Mouse (Mus musculus) erythroid progenitor cell, adult 5-6 weeks (primary cell): ENCODE measurements around the gene Bfsp1. TPM values are rescaled to one million over a fixed set of nuclear protein-coding genes. Genes with fewer than 3 reads are reported as not detected.

Experiments used
- ATAC-seq: replicated peaks from 2 replicates; pipeline ENCODE4 v1.8.0; 2016; ENCODE audit warnings: moderate number of reproducible peaks, mild to moderate bottlenecking, moderate TSS enrichment, inconsistent platforms; ENCODE audit not compliant: poor library complexity, low FRiP score, severe bottlenecking
- total RNA-seq, 2 experiments: library from RNA; stranded (forward) in 1 of 2; stranded (reverse) in 1 of 2; fragments of 150-400 nt in 1 of 2; fragments of 186-747, 209-891 nt in 1 of 2; gene quantifications; 2 replicates each; pipeline versions ENCODE4 v1.2.3 to v1.2.4; 2015 to 2017; ENCODE audit warnings: low replicate concordance in 2 of 2

Bfsp1 gene
- total RNA-seq, 2 experiments from 2014 or later: not detected

DNA sequence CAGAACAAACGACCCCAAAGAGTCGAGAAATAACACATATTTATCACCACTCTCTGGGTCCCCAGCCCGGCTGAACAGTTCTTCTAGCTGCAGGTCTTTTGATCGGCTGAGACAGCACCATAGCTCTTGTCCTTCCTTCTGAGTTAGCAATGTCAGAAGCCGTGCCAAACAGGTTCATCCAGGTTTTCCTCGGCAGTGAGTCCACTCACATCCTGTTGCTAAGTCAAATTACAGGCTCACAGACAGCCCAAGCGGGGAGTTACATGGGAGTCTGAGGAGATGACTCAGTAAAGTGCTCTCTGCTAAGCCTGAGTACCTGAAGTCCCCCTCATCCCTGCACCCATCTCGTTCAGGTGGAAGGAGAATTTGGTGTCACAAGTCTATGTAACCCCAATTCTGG is 1.6 kb upstream of the Bfsp1 start:
- no peak for ATAC-seq

- no peak for ATAC-seq
These were observed 3.8 kb downstream of the Bfsp1 start for GRCm38 (mm10) chr2:143859166-143859565.

- no peak for ATAC-seq
These were observed 9.5 kb downstream of the Bfsp1 start for GRCm38 (mm10) chr2:143853447-143853846.

GRCm38 (mm10) chr2:143852295-143853275 is 10.4 kb downstream of the Bfsp1 start:
- no peak for ATAC-seq

DNA sequence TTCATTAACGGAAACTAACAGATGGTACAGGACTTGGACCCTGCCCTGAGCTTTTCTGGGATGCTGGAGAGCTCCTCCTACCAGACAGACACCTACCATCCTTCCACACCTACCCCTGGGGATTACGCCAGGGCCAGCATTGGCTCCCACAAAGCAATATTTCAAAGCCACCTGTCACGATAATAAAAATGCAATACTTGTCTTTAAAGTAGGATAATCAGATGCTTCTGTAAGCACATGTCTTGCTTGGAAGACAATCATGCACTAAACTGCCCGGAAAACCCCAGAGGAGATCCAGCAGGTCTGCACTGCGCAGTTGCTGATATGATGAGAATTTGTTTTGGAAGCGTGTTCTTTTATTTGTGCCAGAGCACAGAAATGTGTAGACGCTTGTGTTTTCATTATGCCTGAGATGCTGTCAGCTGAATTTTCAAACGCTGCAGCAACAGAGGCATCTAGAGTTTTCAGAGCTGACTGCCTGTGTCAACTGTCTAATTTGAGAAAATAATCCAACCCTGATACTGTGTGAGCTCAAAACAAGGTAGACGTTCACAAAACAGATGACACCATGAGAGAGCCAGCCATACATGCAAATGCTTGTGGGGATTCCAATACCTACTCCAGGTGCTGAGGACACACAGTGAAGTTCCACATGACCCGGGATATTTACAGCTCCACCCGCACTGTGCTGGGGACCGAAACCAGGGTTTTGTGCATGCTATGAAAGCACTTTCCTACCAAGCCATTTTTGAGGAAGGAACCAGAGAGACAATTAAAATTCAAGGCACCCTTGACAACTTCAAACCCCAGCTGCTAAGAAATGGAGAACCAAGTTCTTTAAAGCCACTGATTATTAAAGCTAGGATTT is 11.4 kb downstream of the Bfsp1 start:
- ATAC-seq: no peak

GRCm38 (mm10) chr2:143847291-143847690 is 15.7 kb downstream of the Bfsp1 start:
- ATAC-seq: no peak

GRCm38 (mm10) chr2:143846799-143847198 is 16.2 kb downstream of the Bfsp1 start:
- ATAC-seq: no peak

DNA sequence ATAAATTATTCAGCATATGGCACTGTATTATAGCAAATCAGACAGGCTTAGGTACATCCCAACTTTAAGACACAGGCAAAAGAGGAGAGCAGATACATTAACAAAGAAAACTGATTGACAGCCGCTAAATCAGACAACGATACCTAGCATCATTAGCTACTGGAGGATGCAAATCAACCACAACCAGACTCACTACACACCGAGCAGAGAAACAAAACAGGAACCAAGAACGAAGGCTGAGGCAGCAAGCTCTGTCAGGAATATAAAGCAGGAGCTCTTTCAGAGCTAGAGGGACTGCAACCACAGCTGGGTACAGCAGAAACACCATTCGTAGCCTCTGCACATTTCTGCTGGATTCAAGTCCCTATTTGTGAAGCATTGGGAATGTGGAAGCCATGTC is 18.2 kb downstream of the Bfsp1 start:
- ATAC-seq: no peak

GRCm38 (mm10) chr2:143841536-143841935 is 21.4 kb downstream of the Bfsp1 start:
- no peak for ATAC-seq

DNA sequence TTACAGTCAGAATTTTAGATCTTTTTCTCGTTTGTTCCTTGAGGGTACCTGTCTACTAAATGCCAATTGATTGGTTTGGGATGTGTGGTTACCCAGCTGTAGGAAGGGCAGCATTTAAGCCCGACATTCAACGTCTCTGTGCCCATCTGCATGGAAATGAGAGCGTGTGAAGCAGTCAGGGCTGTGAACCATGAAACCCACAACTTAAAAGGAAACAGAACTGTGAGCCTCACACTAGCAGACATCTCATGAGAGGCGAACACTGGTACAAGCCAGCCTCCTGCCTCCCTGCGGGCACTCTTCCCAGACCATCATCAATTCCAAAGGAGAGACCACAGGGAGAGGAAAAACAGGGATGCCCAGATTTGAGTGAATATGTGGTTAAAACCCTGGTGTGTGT is 22.1 kb downstream of the Bfsp1 start:
- ATAC-seq: no peak

GRCm38 (mm10) chr2:143839458-143839857 is 23.5 kb downstream of the Bfsp1 start:
- ATAC-seq: no peak

GRCm38 (mm10) chr2:143838698-143839097 is 24.3 kb downstream of the Bfsp1 start:
- no peak for ATAC-seq

GRCm38 (mm10) chr2:143837291-143837701 is 25.7 kb downstream of the Bfsp1 start:
- ATAC-seq: peak; percentile 55

DNA sequence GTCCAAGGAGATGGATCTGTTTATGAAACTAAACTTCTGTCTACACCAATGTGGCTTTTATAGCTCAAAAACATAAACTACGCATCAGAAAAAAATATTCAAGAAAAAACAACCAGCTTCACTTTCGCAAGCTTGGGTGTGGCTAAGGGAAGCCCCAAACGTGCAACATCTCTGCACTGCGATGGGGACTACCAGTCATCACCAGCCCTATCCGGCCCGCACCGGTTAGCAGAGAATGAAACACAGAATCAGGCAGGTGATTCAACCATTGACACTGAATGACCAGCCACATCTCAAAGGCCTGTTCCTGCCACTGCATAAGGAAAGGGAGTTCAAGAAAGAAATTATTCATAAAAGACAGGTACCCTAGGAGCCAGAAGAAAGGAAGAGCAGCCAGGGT is 27.2 kb downstream of the Bfsp1 start:
- ATAC-seq: no peak

DNA sequence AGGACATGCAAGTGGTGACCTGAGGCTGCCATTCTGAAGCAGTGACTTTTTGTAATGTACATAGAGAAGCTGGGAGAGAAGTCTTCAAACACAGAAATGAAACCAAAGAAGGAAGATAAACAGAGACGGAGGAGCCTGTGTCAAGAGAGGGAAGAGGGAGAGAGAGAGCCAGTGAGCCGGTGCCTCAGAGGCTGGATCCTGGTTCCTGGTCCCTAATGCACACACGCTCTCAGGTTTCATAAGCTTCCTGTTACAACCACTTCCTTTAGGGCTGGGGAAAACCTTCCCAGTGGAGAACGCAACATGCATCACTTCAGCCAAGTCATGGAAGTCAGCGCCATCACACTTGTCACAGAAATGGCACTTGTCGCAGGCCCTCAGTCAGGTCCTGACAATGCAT is 28.9 kb downstream of the Bfsp1 start:
- ATAC-seq: no peak

- ATAC-seq: no peak
These were observed 30.3 kb downstream of the Bfsp1 start for GRCm38 (mm10) chr2:143832721-143833120.

DNA sequence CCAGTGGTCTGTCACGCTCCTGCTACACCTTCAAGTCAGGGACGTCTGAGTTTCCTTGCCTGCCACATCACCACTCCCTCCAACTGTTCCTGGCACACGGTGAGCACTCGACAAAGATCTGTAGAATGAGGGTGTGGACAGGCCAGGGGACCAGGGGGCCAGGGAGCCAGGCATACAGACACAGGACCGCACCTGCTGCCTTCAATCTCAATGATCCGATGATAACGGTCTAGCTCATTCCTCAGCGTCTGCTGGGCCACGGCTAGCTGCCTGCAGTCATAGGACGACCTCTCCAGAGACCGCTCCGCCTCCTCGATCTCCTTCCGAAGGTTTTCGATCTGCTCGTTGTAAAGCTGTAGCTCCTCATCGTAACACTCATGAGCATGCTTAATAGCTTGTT is 31.3 kb downstream of the Bfsp1 start:
- ATAC-seq: no peak

DNA sequence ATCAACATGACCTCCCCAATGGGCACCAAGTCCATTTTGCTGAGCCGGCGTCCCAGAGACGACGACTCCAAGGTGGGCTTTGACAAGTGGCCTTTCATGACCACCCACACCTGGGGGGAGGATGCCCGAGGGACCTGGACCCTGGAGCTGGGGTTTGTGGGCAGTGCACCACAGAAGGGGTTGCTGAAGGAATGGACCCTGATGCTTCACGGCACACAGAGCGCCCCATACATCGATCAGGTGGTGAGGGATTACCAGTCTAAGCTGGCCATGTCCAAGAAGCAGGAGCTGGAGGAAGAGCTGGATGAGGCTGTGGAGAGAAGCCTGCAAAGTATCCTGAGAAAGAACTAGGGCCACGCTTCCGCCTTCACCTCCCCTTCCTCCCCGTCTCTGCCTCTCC is 49.5 kb downstream of the Bfsp1 start:
- ATAC-seq: no peak

DNA sequence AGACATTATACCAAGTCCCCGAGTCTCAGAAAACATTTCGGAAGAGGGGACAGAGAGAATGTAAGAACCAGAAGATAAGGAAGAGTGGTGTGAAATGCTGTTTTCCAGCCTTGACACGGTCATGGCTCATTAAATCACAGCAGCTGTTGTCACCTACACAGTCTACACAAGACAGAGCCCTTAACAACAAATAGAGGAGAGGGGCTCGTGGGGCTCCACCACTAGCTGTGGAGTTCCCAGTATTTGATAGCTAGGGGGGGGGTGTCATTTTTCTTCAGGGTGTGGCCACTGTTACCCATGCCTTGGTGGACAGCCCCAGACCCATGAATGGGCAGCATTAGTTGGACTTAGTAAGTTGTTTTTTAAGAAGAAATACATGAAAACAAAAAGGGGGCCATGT is 50.7 kb downstream of the Bfsp1 start:
- ATAC-seq: no peak

DNA sequence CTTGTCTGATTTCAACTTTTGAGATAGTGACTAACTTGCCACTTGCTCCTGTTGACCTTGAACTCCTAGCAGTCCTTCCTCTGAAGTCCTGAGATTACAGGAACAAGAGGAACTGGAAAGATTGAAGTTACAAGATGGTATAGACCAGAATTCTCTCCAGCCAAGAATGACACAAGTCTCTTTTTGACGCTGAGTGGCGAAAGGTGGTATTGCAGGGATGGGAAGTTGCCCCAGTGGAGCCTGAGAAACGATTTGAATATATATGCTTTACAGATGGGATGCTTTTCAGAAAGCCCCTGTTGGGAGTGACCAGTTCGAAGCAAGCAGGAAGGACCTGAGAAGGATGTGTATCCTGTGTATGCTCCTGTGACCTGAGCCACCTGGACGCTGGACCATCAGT is 54.2 kb downstream of the Bfsp1 start:
- no peak for ATAC-seq
